Mouse (Mus musculus) embryonic facial prominence, embryonic 10.5 days (tissue): ENCODE data around the gene Evx2. TPM values are rescaled to one million over a fixed set of nuclear protein-coding genes. Genes with fewer than 3 reads are reported as not detected.
A peak's percentile ranks its signal among the peaks of the same experiment; 100 is the strongest.

Source experiments
- DNase-seq: peaks from one replicate; pipeline ENCODE4 v3.0.0-alpha.2; 2017; ENCODE audit warnings: low spot score
- H3K27ac ChIP-seq: fragments of 300-500 bp; sonication (generic); replicated peaks from 2 replicates; pipeline ENCODE4 v1.5.1; 2016; ENCODE audit warnings: mild to moderate bottlenecking
- H3K27me3 ChIP-seq: fragments of 300-500 bp; sonication (generic); replicated peaks from 2 replicates; pipeline ENCODE4 v1.6.1; 2016; ENCODE audit warnings: low read depth, mild to moderate bottlenecking; ENCODE audit not compliant: poor library complexity, severe bottlenecking
- H3K36me3 ChIP-seq: fragments of 300-500 bp; sonication (generic); replicated peaks from 2 replicates; pipeline ENCODE4 v1.6.1; 2016; ENCODE audit warnings: mild to moderate bottlenecking, moderate library complexity
- H3K4me1 ChIP-seq: fragments of 300-500 bp; sonication (generic); 2 replicates; pipeline ENCODE4 v1.6.1; 2016
- H3K4me3 ChIP-seq: fragments of 300-500 bp; sonication (generic); 2 replicates; pipeline ENCODE4 v1.5.1; 2016; ENCODE audit warnings: mild to moderate bottlenecking, moderate library complexity
- H3K9me3 ChIP-seq: fragments of 300-500 bp; sonication (generic); 2 replicates; pipeline ENCODE4 v1.6.1; 2016; ENCODE audit warnings: mild to moderate bottlenecking
- WGBS: fragments of 180-500 bp; shearing (Covaris S2); methylation state at CpG from one replicate; pipeline ENCODE4 v1.1.7; 2016; 5-methylcytosine and 5-hydroxymethylcytosine counted together
- polyA plus RNA-seq: library from polyadenylated mRNA; unstranded; fragments of >200 nt; fragmentation: Nextera tagmentation; extraction: Ambion mirVana; gene quantifications from 2 replicates; pipeline ENCODE4 v1.2.1, GENCODE M21; 2016

Gene Evx2
- polyA plus RNA-seq, result 0.05 and 0.08 TPM in 2 replicates

DNA sequence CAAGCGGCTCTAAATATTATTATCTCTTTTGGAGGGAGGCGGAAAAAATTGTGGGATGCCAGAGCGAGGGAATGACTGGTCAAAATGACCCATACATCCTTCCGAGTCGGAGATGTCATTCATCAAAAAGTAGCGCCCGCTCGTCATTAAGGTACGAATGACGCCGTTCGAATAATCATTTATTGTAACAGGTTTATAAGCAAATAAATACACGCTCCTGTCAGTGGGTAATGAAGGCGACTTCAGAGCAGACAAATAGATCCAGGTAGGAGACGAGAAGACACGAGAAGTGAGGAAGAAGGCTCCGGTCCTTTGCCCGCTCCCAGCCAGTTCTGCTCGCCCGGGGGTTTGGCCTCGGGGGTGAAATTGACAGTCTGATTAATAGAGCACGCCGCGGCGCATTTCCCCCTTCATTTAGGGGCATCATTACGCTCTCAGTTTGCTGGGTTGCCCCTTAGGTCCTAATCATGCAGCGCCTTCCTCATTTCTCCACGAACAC lies at the start of gene Evx2:
Gene Evx2 (minus strand): TSS at position 51 of the 499 bp plus-strand sequence.
- 2% methylated on average over 28 of the region's 28 CpGs for WGBS
- Histone ChIP-seq H3K4me3 (no peak within 1 kb of the TSS), H3K36me3 (no peaks in the 10 kb centered on the region)

DNA sequence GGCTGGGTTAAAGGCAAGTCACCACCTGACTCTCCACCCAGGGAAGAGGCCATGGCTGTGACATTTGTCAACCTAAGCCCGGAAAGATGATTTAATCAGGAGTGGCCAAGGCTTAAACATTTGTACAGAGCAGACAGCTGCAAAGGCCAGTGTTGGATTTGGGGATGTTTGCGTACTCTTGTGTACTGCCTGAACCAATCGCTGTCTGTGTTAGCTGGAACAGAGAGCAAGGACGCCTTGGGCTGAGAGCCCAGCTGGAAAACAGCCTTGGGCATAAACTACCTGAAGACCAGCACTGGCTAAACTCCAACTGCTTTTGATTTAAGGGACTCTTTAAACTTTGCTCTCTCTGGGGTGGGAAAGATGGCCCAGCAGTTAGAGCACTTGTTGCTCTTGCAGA lies 49.3 kb upstream of the Evx2 start:
- no peaks in the 10 kb centered on the region for H3K36me3 ChIP-seq
- no peak overlapping the region for H3K4me3 ChIP-seq
- peak; percentile 18 for DNase-seq
- H3K9me3 ChIP-seq, result no peaks in the 10 kb centered on the region
- H3K4me1 ChIP-seq, result peaks cover 19% of the 10 kb centered on the region
- 5% methylated on average over 4 of the region's 4 CpGs for WGBS
- H3K27me3 ChIP-seq, result peaks cover 100% of the 10 kb centered on the region
- H3K27ac ChIP-seq, result no peak overlapping the region

More for the DNA sequence above, at the start of gene Evx2:
- Histone ChIP-seq H3K9me3 (no peaks in the 10 kb centered on the region), H3K4me1 (peaks cover 23% of the 10 kb centered on the region), H3K27me3 (peaks cover 100% of the 10 kb centered on the region), H3K27ac (no peak within 1 kb of the TSS)
- DNase-seq, result peak; percentile 52

DNA sequence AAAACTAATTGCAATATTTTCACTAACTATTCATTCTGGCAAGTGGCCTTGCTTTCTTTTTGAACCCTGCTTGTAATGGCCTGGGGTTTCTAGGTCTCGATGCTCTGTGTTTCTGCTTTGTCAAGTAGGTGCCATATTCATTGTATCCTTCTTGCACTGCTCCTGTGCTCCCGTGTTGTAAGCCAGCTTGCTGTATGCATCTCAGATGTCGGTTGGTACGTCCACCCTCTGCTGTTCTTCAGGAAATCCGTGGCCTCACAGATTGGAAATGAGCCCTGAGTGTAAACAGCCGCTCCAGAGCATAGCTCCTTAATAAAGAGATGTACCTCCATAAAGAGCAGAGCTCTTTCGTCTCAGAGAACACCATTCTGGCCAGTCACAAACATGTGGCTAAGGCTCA lies 48.2 kb upstream of the Evx2 start:
- no peak overlapping the region for H3K27ac ChIP-seq
- peaks cover 100% of the 10 kb centered on the region for H3K27me3 ChIP-seq
- H3K36me3 ChIP-seq, result no peaks in the 10 kb centered on the region
- peaks cover 19% of the 10 kb centered on the region for H3K4me1 ChIP-seq
- H3K9me3 ChIP-seq, result no peaks in the 10 kb centered on the region
- peak; percentile 22 for DNase-seq
- H3K4me3 ChIP-seq, result no peak overlapping the region
- WGBS, result 5% methylated on average over 7 of the region's 7 CpGs

GRCm38 (mm10) chr2:74706393-74706960 lies 47.1 kb upstream of the Evx2 start:
- WGBS, result 3% methylated on average over 13 of the region's 13 CpGs
- peak; percentile 33 for DNase-seq
- no peak overlapping the region for H3K4me3 ChIP-seq
- no peaks in the 10 kb centered on the region for H3K9me3 ChIP-seq
- peaks cover 12% of the 10 kb centered on the region for H3K4me1 ChIP-seq
- peaks cover 100% of the 10 kb centered on the region for H3K27me3 ChIP-seq
- no peak overlapping the region for H3K27ac ChIP-seq
- H3K36me3 ChIP-seq, result no peaks in the 10 kb centered on the region

DNA sequence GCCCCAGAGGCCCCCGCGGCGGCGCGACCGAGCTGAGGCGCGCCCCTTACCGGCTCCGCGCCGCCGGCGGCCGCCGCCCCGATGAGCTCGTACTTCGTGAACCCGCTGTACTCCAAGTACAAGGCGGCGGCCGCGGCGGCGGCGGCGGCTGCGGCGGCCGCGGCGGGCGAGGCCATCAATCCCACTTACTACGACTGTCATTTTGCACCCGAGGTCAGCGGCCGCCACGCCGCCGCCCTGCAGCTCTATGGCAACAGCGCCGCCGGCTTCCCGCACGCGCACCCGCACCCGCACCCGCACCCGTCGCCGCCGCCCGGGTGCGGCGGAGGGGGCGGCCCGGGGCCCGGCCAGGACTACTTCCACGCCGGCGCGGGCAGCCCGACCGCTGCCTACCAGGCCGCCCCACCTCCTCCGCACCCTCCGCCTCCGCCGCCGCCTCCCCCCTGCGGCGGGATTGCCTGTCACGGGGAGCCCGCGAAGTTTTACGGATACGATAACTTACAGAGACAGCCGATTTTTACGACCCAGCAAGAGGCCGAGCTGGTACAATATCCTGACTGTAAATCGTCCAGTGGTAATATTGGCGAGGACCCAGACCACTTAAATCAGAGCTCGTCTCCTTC lies 46.2 kb upstream of the Evx2 start:
- H3K36me3 ChIP-seq, result no peaks in the 10 kb centered on the region
- under 1% methylated on average over 85 of the region's 85 CpGs for WGBS
- peaks cover 12% of the 10 kb centered on the region for H3K4me1 ChIP-seq
- H3K27ac ChIP-seq, result no peak overlapping the region
- H3K4me3 ChIP-seq, result peak overlapping the region; percentile 52
- peak; percentile 69 for DNase-seq
- H3K9me3 ChIP-seq, result no peaks in the 10 kb centered on the region
- H3K27me3 ChIP-seq, result peaks cover 100% of the 10 kb centered on the region

DNA sequence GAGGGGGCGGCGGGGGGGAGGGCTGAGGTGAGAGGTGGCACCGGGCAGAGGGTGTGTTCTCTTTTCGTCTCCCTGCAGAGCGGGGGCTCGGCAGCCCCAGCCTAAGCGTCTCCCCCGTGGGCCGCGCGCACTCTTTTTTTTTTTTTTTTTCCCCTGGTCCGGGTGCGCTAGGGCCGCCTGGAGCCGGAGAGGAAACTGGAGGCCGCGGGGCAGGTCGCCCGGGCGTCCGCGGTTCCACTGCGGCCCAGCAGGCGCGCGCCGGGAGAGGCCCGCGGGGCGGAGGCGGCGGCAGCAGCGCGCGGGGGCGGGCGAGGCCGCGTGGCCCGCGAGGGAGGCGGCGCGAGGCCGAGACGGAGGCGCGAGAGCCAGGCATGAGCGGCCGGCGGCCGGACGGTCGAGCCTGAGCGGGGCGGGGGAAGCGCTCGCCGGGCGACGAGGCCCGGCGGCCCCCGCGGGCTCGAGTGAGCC lies 45.7 kb upstream of the Evx2 start:
- WGBS, result 3% methylated on average over 66 of the region's 66 CpGs
- no peak overlapping the region for H3K27ac ChIP-seq
- H3K4me1 ChIP-seq, result peaks cover 12% of the 10 kb centered on the region
- no peaks in the 10 kb centered on the region for H3K9me3 ChIP-seq
- peaks cover 100% of the 10 kb centered on the region for H3K27me3 ChIP-seq
- H3K36me3 ChIP-seq, result no peaks in the 10 kb centered on the region
- H3K4me3 ChIP-seq, result peak overlapping the region; percentile 52
- DNase-seq, result no peak

- H3K4me1 ChIP-seq, result peaks cover 12% of the 10 kb centered on the region
- H3K4me3 ChIP-seq, result peak within 1 kb of the TSS; percentile 52
- no peaks in the 10 kb centered on the region for H3K36me3 ChIP-seq
- peak; percentile 75 for DNase-seq
- H3K27me3 ChIP-seq, result peaks cover 100% of the 10 kb centered on the region
- H3K9me3 ChIP-seq, result no peaks in the 10 kb centered on the region
- no peak within 1 kb of the TSS for H3K27ac ChIP-seq
- WGBS, result under 1% methylated on average over 49 of the region's 52 CpGs
Measured at GRCm38 (mm10) chr2:74704393-74704998, 45.1 kb upstream of the Evx2 start, which contains the start of gene Hoxd8. Gene Hoxd8, plus strand, starts transcription at chr2:74704615.

GRCm38 (mm10) chr2:74703720-74704392 lies 44.5 kb upstream of the Evx2 start:
- 1% methylated on average over 26 of the region's 26 CpGs for WGBS
- Histone ChIP-seq H3K4me3 (no peak overlapping the region), H3K9me3 (no peaks in the 10 kb centered on the region), H3K27ac (no peak overlapping the region), H3K27me3 (peaks cover 100% of the 10 kb centered on the region), H3K36me3 (no peaks in the 10 kb centered on the region), H3K4me1 (peaks cover 12% of the 10 kb centered on the region)
- peak; percentile 52 for DNase-seq

DNA sequence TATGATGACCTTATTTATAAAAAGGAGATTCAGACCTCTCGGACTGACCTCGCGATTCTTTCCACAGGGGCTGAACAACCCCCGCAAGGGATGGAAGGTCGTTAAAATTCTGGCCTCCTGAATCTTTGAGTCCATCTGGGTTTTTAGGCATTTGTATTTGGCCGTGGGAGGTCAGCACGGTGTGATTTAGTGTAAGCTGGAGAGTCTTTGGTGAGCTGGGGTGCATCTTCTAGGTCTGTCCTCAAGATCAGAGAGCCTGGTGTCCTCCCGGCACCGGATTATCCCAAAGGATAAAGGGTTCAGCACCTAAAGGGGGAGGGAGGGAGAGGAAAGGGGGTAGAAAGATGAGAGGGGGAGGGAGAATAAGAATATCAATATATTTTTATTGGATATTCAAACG lies 44.0 kb upstream of the Evx2 start:
- H3K4me3 ChIP-seq, result no peak overlapping the region
- DNase-seq, result no peak
- H3K36me3 ChIP-seq, result no peaks in the 10 kb centered on the region
- 3% methylated on average over 10 of the region's 10 CpGs for WGBS
- H3K27me3 ChIP-seq, result peaks cover 100% of the 10 kb centered on the region
- H3K27ac ChIP-seq, result no peak overlapping the region
- peaks cover 16% of the 10 kb centered on the region for H3K4me1 ChIP-seq
- no peaks in the 10 kb centered on the region for H3K9me3 ChIP-seq

- H3K4me3 ChIP-seq, result no peak overlapping the region
- peak; percentile 18 for DNase-seq
- H3K9me3 ChIP-seq, result no peaks in the 10 kb centered on the region
- peaks cover 100% of the 10 kb centered on the region for H3K27me3 ChIP-seq
- 11% methylated on average over 6 of the region's 6 CpGs for WGBS
- no peaks in the 10 kb centered on the region for H3K36me3 ChIP-seq
- H3K27ac ChIP-seq, result no peak overlapping the region
- peaks cover 21% of the 10 kb centered on the region for H3K4me1 ChIP-seq
Measured at GRCm38 (mm10) chr2:74702820-74703219, 43.5 kb upstream of the Evx2 start.

DNA sequence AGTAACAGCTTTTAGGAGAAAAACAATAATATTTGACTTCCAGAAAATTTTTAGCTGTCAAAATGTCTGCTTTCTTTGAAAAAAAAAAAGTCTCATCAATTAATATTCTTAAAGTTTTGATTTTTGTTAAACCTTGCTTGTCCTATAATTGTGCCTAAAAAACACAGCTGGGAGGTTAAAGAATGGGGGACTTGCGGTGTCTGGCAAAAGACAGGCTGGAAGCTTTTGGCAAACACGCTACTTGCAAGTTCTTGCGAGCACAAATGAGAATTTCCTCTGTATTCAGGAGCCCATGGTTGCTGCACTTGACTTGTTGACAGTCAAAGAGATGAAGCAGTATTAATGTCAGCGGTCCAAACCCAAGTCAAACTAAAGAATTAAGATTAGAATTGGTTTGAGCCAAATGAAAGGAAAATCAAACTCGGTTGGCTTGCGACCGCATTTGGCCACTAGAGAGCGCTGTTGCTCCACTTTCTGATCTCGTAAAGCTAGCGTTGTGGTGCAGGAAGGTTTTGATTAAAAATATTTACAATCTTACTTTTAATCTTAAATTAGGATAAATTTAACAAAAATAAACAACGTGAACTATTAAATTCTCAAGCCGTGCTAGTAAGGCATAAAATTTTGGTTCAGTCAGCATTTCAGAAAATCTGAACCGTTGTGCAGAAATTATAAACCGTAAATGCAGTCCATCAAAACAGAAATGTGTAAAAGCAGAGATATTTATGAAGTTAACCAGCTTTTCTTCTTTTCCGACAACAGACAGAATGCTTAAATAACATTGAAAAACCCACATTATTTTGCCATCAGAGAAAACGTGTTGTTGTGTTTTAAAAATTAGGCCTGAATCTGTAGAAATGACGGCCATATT lies 42.8 kb upstream of the Evx2 start:
- H3K4me1 ChIP-seq, result peaks cover 26% of the 10 kb centered on the region

More for the DNA sequence above, 42.8 kb upstream of the Evx2 start:
- no peak overlapping the region for H3K4me3 ChIP-seq
- WGBS, result 11% methylated on average over 17 of the region's 17 CpGs
- H3K27me3 ChIP-seq, result peaks cover 100% of the 10 kb centered on the region
- H3K36me3 ChIP-seq, result no peaks in the 10 kb centered on the region
- H3K9me3 ChIP-seq, result no peaks in the 10 kb centered on the region
- H3K27ac ChIP-seq, result no peak overlapping the region
- peak; percentile 83 for DNase-seq
